Mouse (Mus musculus) heart, adult 2 months (tissue): ENCODE measurements at regions not wholly inside any gene's neighbourhood (a gene's known extent, or its start where the extent isn't known, plus 50 kb on each side); places are given as distances from the start of the nearest gene placed in this dataset.

Experiments
- DNase-seq, 2 experiments: peaks; one replicate each; pipeline ENCODE4 v3.0.0; 2021
- H3K27ac ChIP-seq: fragments of 200-600 bp; 2 replicates; pipeline ENCODE4 v1.8.1; 2022
- H3K27me3 ChIP-seq: fragments of 200-500 bp; 2 replicates; pipeline ENCODE4 v1.6.1; 2012; ENCODE audit warnings: mild to moderate bottlenecking, low read length, inconsistent platforms, mixed read lengths; ENCODE audit not compliant: control insufficient read depth, insufficient read depth
- H3K36me3 ChIP-seq: fragments of 200-500 bp; 2 replicates; pipeline ENCODE4 v1.6.1; 2012; ENCODE audit warnings: low read length, inconsistent platforms; ENCODE audit not compliant: control insufficient read depth, insufficient read depth
- H3K4me1 ChIP-seq: fragments of 200-500 bp; 2 replicates; pipeline ENCODE4 v1.6.1; 2011; ENCODE audit warnings: low read length; ENCODE audit not compliant: control insufficient read depth, insufficient read depth
- H3K4me3 ChIP-seq: fragments of 200-600 bp; 2 replicates; pipeline ENCODE4 v1.8.1; 2022
- H3K79me2 ChIP-seq: fragments of 200-500 bp; replicated peaks from 2 replicates; pipeline ENCODE4 v1.6.1; 2012; ENCODE audit warnings: mild to moderate bottlenecking, inconsistent platforms, low read length, moderate library complexity, mixed read lengths; ENCODE audit not compliant: control insufficient read depth, insufficient read depth
- H3K9ac ChIP-seq: fragments of 200-500 bp; 2 replicates; pipeline ENCODE4 v1.6.1; 2012; ENCODE audit warnings: low read depth, mild to moderate bottlenecking, control low read depth, inconsistent platforms, low read length, mixed read lengths
- CTCF ChIP-seq: fragments of 200-600 bp; IDR thresholded peaks from 2 replicates; pipeline ENCODE4 v1.8.1; 2022; ENCODE audit warnings: antibody characterized with exemption, mild to moderate bottlenecking, moderate library complexity
- EP300 ChIP-seq: fragments of 200-500 bp; IDR thresholded peaks from 2 replicates; pipeline ENCODE4 v1.6.1; 2011; ENCODE audit warnings: low read depth, low read length, control low read depth; ENCODE audit not compliant: insufficient read depth
- POLR2A ChIP-seq: fragments of 200-500 bp; IDR thresholded peaks from 2 replicates; pipeline ENCODE4 v1.6.1; 2011; ENCODE audit warnings: mild to moderate bottlenecking, low read depth, low read length, control low read depth; ENCODE audit not compliant: insufficient read depth
- WGBS: fragments of 180-500 bp; shearing (Covaris S2); methylation state at CpG from one replicate; pipeline ENCODE4 v1.1.7; 2018; 5-methylcytosine and 5-hydroxymethylcytosine counted together
- intact Hi-C: fragments of 180-260 bp; cut with DNase I; formaldehyde crosslinking; loops from one replicate; pipeline ENCODE4 v1.15.1; 2025

DNA sequence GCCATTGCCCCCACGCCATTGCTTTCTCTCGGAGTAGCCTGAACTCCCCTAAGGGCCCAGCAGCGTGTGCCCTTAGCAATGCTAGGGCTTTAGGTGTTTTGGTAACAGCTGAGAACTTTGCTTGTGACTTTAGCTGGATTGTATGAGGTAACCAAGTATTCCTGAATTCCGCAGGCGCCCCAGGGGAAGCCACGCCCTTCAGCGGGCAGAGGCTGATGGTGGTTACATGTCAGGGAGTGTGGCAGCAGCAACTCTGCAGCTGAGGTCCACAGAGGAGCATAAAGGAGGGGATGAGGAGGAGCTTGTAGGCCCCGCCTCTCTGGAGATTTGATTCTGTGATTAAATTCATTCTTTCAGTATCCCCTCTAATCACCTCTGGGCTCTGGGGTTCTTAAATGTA, 116.1 kb upstream of the 1700012A03Rik start:
- intact Hi-C loops = loop anchor here (10.0 kb wide), 1 partner anchor 251 kb away; no protein-coding TSS in a partner anchor
- no peak overlapping the region for H3K27ac ChIP-seq
- no peak overlapping the region for H3K9ac ChIP-seq
- WGBS = 80% methylated on average over 8 of the region's 8 CpGs
- H3K79me2 ChIP-seq = no peaks in the 10 kb centered on the region
- TF ChIP-seq EP300 (no peak), CTCF (no peak), POLR2A (no peak)
- no peak for DNase-seq
- no peaks in the 10 kb centered on the region; the same call in 1 of the 2 replicates for H3K27me3 ChIP-seq
- H3K4me1 ChIP-seq = peaks cover 2% of the 10 kb centered on the region; the same call in 1 of the 2 replicates
- no peaks in the 10 kb centered on the region for H3K36me3 ChIP-seq
- H3K4me3 ChIP-seq = no peak overlapping the region

- DNase-seq = no peak
- no peaks in the 10 kb centered on the region for H3K79me2 ChIP-seq
- no peaks in the 10 kb centered on the region; the same call in 1 of the 2 replicates for H3K27me3 ChIP-seq
- intact Hi-C loops = loop anchor here (10.0 kb wide), 1 partner anchor 251 kb away; no protein-coding TSS in a partner anchor
- H3K27ac ChIP-seq = no peak overlapping the region
- H3K36me3 ChIP-seq = no peaks in the 10 kb centered on the region
- peaks cover 1% of the 10 kb centered on the region; the same call in 1 of the 2 replicates for H3K4me1 ChIP-seq
- no peak for TF ChIP-seq CTCF
- no peak for TF ChIP-seq EP300
- no peak for TF ChIP-seq POLR2A
- H3K4me3 ChIP-seq = no peak overlapping the region
- WGBS = 70% methylated on average over 5 of the region's 5 CpGs
- H3K9ac ChIP-seq = no peak overlapping the region
These were observed 116.7 kb upstream of the 1700012A03Rik start for GRCm38 (mm10) chr6:31933364-31933763.

DNA sequence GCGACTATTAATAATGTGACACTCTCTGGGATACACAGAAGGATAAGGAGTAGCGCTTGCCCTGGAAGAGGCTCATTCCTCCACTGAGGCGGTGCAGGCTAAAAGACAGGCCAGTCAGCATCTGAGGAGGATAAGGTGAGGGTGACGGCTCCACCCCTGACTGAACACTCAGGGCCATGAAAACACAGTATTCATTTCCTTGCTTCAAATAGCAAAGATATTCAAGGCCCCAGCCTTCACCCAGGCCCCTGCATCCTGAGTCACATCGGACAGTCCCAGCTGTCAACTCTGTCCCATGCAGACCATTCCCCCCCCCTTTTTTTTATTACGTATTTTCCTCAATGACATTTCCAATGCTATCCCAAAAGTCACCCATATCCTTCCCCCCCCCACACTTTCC, 118.9 kb upstream of the 1700012A03Rik start:
- intact Hi-C loops = loop anchor here (10.0 kb wide), 1 partner anchor 254 kb away; no protein-coding TSS in a partner anchor
- Histone ChIP-seq H3K27me3 (no peaks in the 10 kb centered on the region; the same call in 1 of the 2 replicates), H3K4me3 (no peak overlapping the region), H3K4me1 (no peaks in the 10 kb centered on the region), H3K9ac (no peak overlapping the region), H3K36me3 (no peaks in the 10 kb centered on the region), H3K27ac (no peak overlapping the region), H3K79me2 (no peaks in the 10 kb centered on the region)
- DNase-seq = no peak
- 87% methylated on average over 6 of the region's 6 CpGs for WGBS
- TF ChIP-seq EP300 (no peak), CTCF (no peak), POLR2A (no peak)

- TF ChIP-seq POLR2A (no peak), EP300 (no peak), CTCF (no peak)
- Histone ChIP-seq H3K27ac (no peak overlapping the region), H3K27me3 (no peaks in the 10 kb centered on the region), H3K36me3 (no peaks in the 10 kb centered on the region), H3K79me2 (no peaks in the 10 kb centered on the region), H3K4me1 (no peaks in the 10 kb centered on the region), H3K4me3 (no peak overlapping the region), H3K9ac (no peak overlapping the region)
- intact Hi-C loops = no loop called here
- 66% methylated on average over 2 of the region's 2 CpGs for whole genome bisulfite sequencing
- DNase-seq = no peak
These were observed 120.9 kb upstream of the 1700012A03Rik start for GRCm38 (mm10) chr6:31929165-31929564.

DNA sequence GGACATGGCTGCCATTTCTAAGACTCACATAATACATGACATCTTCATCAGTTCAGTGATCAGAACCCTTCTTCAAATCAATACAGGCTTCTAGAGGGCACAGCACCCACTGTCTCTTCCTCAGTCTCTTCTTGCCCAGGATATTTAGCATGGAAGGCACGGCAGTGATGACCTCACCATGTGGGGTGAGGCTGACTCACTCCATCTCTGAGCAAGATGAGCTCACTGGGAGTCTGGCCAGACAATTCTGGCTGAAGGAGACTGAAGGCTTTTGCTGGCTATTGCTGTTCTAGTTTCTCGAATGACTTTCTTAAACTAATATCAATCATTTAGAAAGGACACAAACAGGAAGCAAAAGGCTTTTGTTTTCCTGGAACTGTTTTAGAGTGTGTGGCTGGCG, 122.9 kb upstream of the 1700012A03Rik start:
- WGBS = 28% methylated on average over 3 of the region's 3 CpGs
- Histone ChIP-seq H3K4me3 (no peak overlapping the region), H3K27me3 (no peaks in the 10 kb centered on the region), H3K79me2 (no peaks in the 10 kb centered on the region), H3K36me3 (no peaks in the 10 kb centered on the region), H3K27ac (no peak overlapping the region), H3K4me1 (no peaks in the 10 kb centered on the region), H3K9ac (no peak overlapping the region)
- intact Hi-C loops = no loop called here
- DNase-seq = peak; percentile 25 to 34
- TF ChIP-seq CTCF = no peak
- no peak for TF ChIP-seq EP300
- TF ChIP-seq POLR2A = no peak

GRCm38 (mm10) chr6:31924669-31925046, 125.4 kb upstream of the 1700012A03Rik start:
- Histone ChIP-seq H3K27me3 (no peaks in the 10 kb centered on the region), H3K27ac (no peak overlapping the region), H3K79me2 (no peaks in the 10 kb centered on the region), H3K36me3 (no peaks in the 10 kb centered on the region), H3K9ac (no peak overlapping the region), H3K4me1 (no peaks in the 10 kb centered on the region), H3K4me3 (no peak overlapping the region)
- 72% methylated on average over 2 of the region's 2 CpGs for whole genome bisulfite sequencing
- no peak for DNase-seq
- intact Hi-C loops = no loop called here
- TF ChIP-seq CTCF (no peak), POLR2A (no peak), EP300 (no peak)
